Comparison of ENCODE assay signal across 8 mouse cellular contexts in the genomic region with DNA sequence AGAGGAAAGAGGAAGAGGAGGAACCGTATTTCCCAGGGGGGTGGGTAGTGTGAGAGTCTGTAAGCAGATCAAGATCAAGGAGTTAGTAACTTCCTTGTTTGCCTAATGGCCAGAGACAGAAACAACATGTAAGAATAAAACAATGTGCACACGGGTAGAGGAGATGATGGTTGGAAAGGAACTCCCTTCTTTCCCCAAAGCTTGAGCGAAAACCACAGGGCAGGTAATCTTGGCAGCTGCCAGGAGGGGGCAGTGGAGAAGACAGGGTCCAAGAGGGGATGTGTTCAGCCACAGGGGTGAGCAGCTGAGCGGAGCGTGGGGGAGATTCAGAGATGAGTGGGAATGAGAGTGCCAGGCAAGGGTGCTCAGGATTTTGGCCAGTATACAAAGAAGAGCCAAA. TPM values are rescaled to one million over a fixed set of nuclear protein-coding genes. Genes with fewer than 3 reads are reported as not detected.
DNase-seq lines count a peak whose midpoint lies in the region; ATAC-seq and TF ChIP-seq lines count a peak whose summit lies in the region.
"Had no signal": no experiment of that assay in that cellular context is flagged by ENCODE, and none has a peak within 500 bp of the region (broad histone marks: within the 10 kb centered on the region; RNA-seq: fewer than 3 reads in every experiment).

No protein-coding gene starts in this region.

- no peaks in the 10 kb centered on the region for H3K9me3 ChIP-seq in liver, postnatal 0 days (ENCODE audit: low read length)

- peaks cover 60% of the 10 kb centered on the region for H3K36me3 ChIP-seq in liver, postnatal 0 days (replicated peaks; ENCODE audit: insufficient read depth, low read length)
- peaks cover 10% of the 10 kb centered on the region for H3K36me3 ChIP-seq in splenic B cell, adult 2 months (ENCODE audit: control insufficient read depth, insufficient read depth, low read length, poor library complexity, severe bottlenecking)

- no peaks in the 10 kb centered on the region for H3K27me3 ChIP-seq in liver, postnatal 0 days (ENCODE audit: insufficient read depth, low read length)
- H3K27me3 ChIP-seq in splenic B cell, adult 2 months (ENCODE audit: control insufficient read depth, insufficient read depth, low read length, poor library complexity, severe bottlenecking) = no peaks in the 10 kb centered on the region
- H3K27me3 ChIP-seq: neural tube, embryonic 13.5 days had no signal

- 62% methylated on average over 5 of the region's 5 CpGs for WGBS in bone marrow, adult 2 months
- 75% methylated on average over 5 of the region's 5 CpGs for WGBS in liver, postnatal 0 days (ENCODE audit: insufficient replicate concordance)

- ATAC-seq in liver, postnatal 0 days = no peak

- no peak overlapping the region for H3K4me3 ChIP-seq in layer of hippocampus, adult 2 months
- H3K4me3 ChIP-seq in bone marrow, adult 2 months (replicated peaks; ENCODE audit: control insufficient read depth, low read depth, low read length) = no peak overlapping the region
- no peak overlapping the region for H3K4me3 ChIP-seq in liver, postnatal 0 days (ENCODE audit: low read depth, low read length)
- H3K4me3 ChIP-seq: neural tube, embryonic 13.5 days had no signal

- no peak for TF ChIP-seq EP300 in liver, postnatal 0 days (IDR thresholded peaks at IDR 0.05; ENCODE audit: low read depth)

- H3K4me1 ChIP-seq in bone marrow, adult 2 months (ENCODE audit: control insufficient read depth, insufficient read depth, low read length) = no peaks in the 10 kb centered on the region
- H3K4me1 ChIP-seq in liver, postnatal 0 days (ENCODE audit: insufficient read depth) = no peaks in the 10 kb centered on the region
- H3K4me1 ChIP-seq: neural tube, embryonic 13.5 days had no signal

- no peak overlapping the region for H3K4me2 ChIP-seq in liver, postnatal 0 days (ENCODE audit: low read depth, low read length)
- H3K4me2 ChIP-seq: neural tube, embryonic 13.5 days had no signal

- no peak for DNase-seq in layer of hippocampus, adult 2 months (ENCODE audit: low spot score in 2 of 2)
- DNase-seq in layer of hippocampus, postnatal 36 days = no peak
- peak; percentile 82 for DNase-seq in ES-CJ7 (ENCODE audit: low read depth, low spot score)
- DNase-seq in liver, postnatal 0 days = peak; percentile 55
- peak; percentile 54 for DNase-seq in splenic B cell, adult 2 months (ENCODE audit: low read depth, low spot score)
- no peak for DNase-seq in urinary bladder, postnatal 36 days (ENCODE audit: low spot score in 2 of 2)

- TF ChIP-seq POLR2A in bone marrow, adult 2 months (IDR thresholded peaks at IDR 0.05; ENCODE audit: borderline replicate concordance, control insufficient read depth, low read depth, low read length) = no peak

- peak; percentile 71 for TF ChIP-seq CTCF in layer of hippocampus, adult 2 months (conservative IDR thresholded peaks at IDR 0.05)
- peak; percentile 61 for TF ChIP-seq CTCF in bone marrow, adult 2 months (IDR thresholded peaks at IDR 0.05; ENCODE audit: control insufficient read depth, insufficient read depth, low read length)
- TF ChIP-seq CTCF in liver, postnatal 0 days (IDR thresholded peaks at IDR 0.05; ENCODE audit: low read depth) = peak; percentile 65

- H3K9ac ChIP-seq in liver, postnatal 0 days (replicated peaks) = no peak overlapping the region
- H3K9ac ChIP-seq: neural tube, embryonic 13.5 days had no signal

- peak overlapping the region; percentile 47; the same call in 1 of the 2 replicates for H3K27ac ChIP-seq in layer of hippocampus, adult 2 months
- no peak overlapping the region for H3K27ac ChIP-seq in bone marrow, adult 2 months (ENCODE audit: control insufficient read depth, insufficient read depth, low read depth, low read length, poor library complexity)
- H3K27ac ChIP-seq in liver, postnatal 0 days (ENCODE audit: low read depth) = no peak overlapping the region
- H3K27ac ChIP-seq: neural tube, embryonic 13.5 days had no signal

RNA-seq across cellular contexts. Expression of gene Kcmf1, which starts 48.1 kb away (rescaled TPM):
- total RNA-seq in layer of hippocampus, adult 2 months (2021) = 10 to 100 TPM; 57.8 to 64.1 TPM
- 10 to 100 TPM; 62.3 to 64.6 TPM for total RNA-seq in layer of hippocampus, postnatal 36 days (2021)
- polyA plus RNA-seq in bone marrow, adult 2 months (2011; ENCODE audit: insufficient read depth, insufficient read length, low replicate concordance, missing spikeins) = 35.9 and 51.4 TPM in 2 replicates
- polyA plus RNA-seq in liver, postnatal 0 days (2015; fragmentation: Nextera tagmentation; extraction: Ambion mirVana) = 32.9 and 33.5 TPM in 2 replicates

Comparison
In these comparisons a context has a peak if more than half of its experiments do, and no peak if none do; other contexts are left out.
1. DNase-seq: peak in ES-CJ7 (single experiment), liver, postnatal 0 days (single experiment) and splenic B cell, adult 2 months (single experiment); none in layer of hippocampus, adult 2 months (0 of 2), layer of hippocampus, postnatal 36 days (0 of 2) and urinary bladder, postnatal 36 days (0 of 2).
2. Peak in every context shown above with its lines, with median percentiles within 50 percentile points of each other: CTCF ChIP-seq.